Mouse (Mus musculus) left cerebral cortex, postnatal 10 days (tissue): ENCODE results near the gene Gm17416. TPM values are rescaled to one million over a fixed set of nuclear protein-coding genes. Genes with fewer than 3 reads are reported as not detected.

Source experiments
- DNase-seq, 2 experiments: peaks; one replicate each; pipeline ENCODE4 v3.0.0; 2021 to 2022; ENCODE audit warnings: low spot score in 2 of 2, mixed read lengths in 1 of 2; ENCODE audit errors: extremely low spot score in 1 of 2
- intact Hi-C: fragments of 180-260 bp; cut with DNase I; formaldehyde crosslinking; loops from one replicate; pipeline ENCODE4 v1.15.1; 2025
- total RNA-seq, 2 experiments: library from RNA; stranded (reverse); gene quantifications; 2 replicates each; pipeline ENCODE4 v1.2.3; 2021

Gene Gm17416
- total RNA-seq = not detected

- intact Hi-C loops = no loop called here
- DNase-seq = no peak
Observed at GRCm38 (mm10) chr2:152569038-152569437, at the start of gene Gm17416. TSS of gene Gm17416 (plus strand) at chr2:152569338.

DNA sequence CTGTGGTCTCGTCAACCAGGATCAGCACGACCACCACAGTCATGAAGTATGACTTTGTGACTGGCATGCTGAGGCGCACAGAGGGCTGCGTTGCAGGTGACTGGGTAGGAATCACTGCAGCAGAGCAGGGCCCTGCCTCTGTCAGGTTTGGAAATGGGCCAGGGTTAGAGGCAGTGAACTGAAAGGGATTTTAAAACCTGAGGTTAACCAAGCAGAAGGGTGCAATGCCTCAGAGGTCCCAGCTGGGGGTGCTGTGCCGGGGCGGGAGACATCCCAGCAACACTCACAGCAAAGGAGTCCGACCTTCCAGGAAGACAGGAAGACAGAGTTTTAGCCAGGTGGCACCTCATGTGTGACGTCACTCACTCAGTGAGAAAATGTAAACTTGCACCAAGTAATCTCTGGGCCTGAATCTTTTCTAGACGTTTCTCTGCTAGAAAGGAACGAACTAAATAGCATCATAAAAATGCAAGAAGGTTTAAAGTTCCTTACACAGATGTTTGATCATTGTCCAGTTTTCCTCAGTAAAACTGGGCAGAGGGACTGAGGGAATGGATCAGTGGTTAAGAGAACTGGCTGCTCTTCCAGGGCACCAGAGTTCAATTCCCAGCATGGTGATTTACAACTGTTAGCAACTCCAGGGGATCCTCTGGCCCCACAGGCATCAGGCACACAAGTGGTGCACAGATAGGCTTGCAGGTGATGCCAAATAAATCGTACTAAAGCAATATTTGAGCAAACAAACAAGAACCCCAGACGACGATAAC is 29.0 kb upstream of the Gm17416 start, which contains the start of gene Defb29:
Gene Defb29, minus strand, starts transcription at position 155 of the 767 bp plus-strand sequence.
- intact Hi-C loops = loop anchor here (5.0 to 10.0 kb wide), 2 partner anchors 68 to 145 kb away; partner anchors contain the start of gene Sox12
- DNase-seq = no peak

DNA sequence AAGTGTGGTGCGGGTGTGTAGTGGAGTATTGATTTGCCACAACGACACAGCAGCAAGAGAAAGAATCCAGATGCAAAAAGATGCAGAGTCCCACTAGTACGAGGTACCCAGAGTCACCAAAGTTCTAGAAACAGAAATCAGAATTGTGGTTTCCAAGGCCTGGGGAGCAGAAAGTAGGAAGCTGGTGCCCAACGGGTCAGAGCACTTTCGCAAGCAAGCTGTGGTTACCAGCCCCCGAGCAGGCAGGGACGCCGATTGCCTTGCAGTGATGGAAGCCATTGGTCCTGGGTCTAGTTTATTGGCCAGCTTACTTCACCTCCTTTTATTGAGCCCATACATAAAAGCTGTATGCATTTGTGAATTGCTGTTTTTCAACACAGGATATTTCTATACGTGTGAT is 27.2 kb upstream of the Gm17416 start:
- intact Hi-C loops = loop anchor here (5.0 to 10.0 kb wide), 2 partner anchors 70 to 147 kb away; partner anchors contain the start of gene Sox12
- no peak for DNase-seq

DNA sequence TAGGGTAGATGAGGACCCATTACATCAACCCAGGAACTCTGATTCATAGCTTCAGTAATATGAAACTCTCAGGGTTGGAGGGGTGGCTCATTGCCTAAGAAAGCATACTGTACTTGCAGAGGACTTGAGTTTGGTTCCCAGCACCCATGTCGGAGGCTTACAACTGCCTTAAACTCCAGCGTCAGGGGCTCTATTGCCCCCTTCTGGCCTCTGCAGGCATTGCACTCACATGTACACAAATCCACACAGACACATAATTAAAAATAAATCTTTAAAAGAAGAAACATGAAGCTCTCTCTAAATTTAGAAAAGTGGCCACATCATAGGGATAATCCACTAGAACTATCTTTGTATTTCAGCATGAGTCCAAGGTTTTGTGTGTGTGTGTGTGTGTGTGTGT is 26.2 kb upstream of the Gm17416 start:
- intact Hi-C loops = loop anchor here (5.0 to 10.0 kb wide), 2 partner anchors 71 to 148 kb away; partner anchors contain the start of gene Sox12
- DNase-seq = no peak

- intact Hi-C loops = loop anchor here (5.0 to 10.0 kb wide), 2 partner anchors 71 to 149 kb away; partner anchors contain the start of gene Sox12
- no peak for DNase-seq
Observed at GRCm38 (mm10) chr2:152543478-152543877, 25.7 kb upstream of the Gm17416 start.

GRCm38 (mm10) chr2:152544691-152545090 is 24.4 kb upstream of the Gm17416 start:
- intact Hi-C loops = loop anchor here (5.0 to 10.0 kb wide), 2 partner anchors 72 to 150 kb away; partner anchors contain the start of gene Sox12
- peak; percentile 62 to 74 for DNase-seq

DNA sequence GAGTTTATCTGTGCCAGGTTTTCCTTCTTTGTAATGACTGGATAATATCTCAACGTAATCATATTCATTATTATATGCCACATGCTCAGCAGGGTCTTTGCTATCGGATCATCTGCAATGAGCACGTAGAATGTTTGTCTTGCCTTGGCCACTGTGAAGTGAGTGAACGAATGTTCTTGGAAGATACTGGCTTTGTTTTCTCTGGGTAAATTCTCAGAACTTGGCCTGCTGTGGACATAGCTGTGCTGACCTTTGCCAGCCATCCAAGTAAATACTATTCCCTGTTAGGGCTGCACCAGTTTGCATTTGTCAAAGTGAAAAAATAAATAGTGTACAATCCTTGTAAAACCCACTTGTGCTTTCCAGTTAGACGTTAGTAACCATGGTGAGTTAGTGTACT is 21.0 kb upstream of the Gm17416 start:
- no peak for DNase-seq
- intact Hi-C loops = loop anchor here (10.0 kb wide), 1 partner anchor 153 kb away; the partner anchor contains the start of gene Sox12

GRCm38 (mm10) chr2:152553774-152554423 is 15.2 kb upstream of the Gm17416 start:
- intact Hi-C loops = no loop called here
- DNase-seq = peak; percentile 45 to 65

GRCm38 (mm10) chr2:152556655-152557054 is 12.5 kb upstream of the Gm17416 start:
- no peak for DNase-seq
- intact Hi-C loops = no loop called here

DNA sequence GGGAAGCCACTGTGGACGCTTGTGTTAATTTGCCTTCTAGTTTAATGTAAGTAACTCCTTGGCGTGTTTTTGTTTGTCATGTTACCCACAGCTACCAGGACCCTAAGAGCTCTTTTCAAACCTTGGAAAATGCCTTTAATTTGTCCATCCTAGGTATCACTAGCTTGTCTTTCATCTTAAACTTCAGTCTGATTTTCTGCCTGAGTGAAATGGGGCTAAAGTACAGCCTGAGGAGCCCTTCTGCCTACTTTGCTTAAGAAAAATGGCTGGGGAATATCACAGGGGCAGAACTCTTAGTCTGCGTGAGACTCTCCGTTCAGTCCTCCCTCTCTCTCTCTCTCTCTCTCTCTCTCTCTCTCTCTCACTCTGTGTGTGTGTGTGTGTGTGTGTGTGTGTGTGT is 743 bp downstream of the Gm17416 start:
- no peak for DNase-seq
- intact Hi-C loops = no loop called here

GRCm38 (mm10) chr2:152570313-152570712 is 1.2 kb downstream of the Gm17416 start:
- DNase-seq = no peak
- intact Hi-C loops = no loop called here

DNA sequence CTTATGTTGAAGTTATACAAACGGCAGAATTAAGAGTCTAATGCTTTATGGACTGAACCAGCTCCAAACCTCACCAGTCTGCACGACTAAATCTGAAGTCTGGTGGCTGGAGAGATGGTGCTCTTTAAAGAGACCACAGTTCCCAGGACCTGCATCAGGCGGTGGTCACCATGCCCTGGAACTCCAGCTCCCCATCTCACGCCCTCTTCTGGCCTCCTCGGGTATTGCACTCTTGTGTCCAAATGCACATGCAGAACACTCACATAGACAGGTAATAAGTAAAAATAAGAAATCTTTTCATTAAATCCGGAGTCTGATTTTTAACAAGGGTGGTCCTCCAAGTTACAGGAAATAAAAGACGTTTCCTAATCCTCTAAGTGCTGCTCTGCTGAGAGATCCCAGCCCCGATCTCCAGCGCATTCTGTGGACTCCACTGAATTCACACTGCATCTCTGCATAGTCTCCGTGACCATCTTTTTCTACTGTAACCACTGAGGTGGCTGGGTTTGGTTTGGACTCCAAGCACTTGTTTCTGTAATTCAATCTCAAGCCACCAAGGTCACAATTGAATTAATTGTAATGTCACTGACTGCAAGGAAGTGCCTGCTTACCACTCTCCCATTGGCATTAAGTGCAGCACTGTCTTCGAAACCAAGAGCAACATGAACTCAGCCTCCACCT is 3.1 kb downstream of the Gm17416 start, which contains the start of gene Defb21:
Gene Defb21, plus strand, starts transcription at position 631 of the 681 bp plus-strand sequence.
- no peak for DNase-seq

DNA sequence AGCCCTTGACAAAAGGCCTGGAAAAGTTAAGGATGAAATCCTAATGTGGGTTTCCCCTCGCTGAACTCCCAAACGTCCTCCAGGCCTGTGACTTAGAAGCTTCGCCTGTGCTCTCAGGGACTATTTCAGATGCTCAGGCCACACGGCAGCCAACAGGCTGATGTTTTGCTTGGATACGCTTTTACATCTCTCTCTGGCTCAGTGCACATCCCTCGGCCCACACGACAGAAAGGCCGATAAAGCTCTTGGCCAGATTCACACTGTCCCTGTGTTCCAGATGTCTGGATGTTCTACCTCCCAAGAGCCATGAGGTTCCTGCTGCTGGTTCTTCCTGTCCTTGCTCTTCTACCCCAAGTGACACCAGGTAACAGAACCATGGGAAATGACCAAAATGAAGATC is 4.3 kb downstream of the Gm17416 start:
- DNase-seq = no peak
- intact Hi-C loops = no loop called here

More for the DNA sequence above, 3.1 kb downstream of the Gm17416 start, which contains the start of gene Defb21:
- intact Hi-C loops = no loop called here

- intact Hi-C loops = no loop called here
- no peak for DNase-seq
Observed at GRCm38 (mm10) chr2:152580107-152580506, 11.0 kb downstream of the Gm17416 start, which contains the start of gene Defb19. TSS of gene Defb19 (minus strand) at chr2:152580312.

DNA sequence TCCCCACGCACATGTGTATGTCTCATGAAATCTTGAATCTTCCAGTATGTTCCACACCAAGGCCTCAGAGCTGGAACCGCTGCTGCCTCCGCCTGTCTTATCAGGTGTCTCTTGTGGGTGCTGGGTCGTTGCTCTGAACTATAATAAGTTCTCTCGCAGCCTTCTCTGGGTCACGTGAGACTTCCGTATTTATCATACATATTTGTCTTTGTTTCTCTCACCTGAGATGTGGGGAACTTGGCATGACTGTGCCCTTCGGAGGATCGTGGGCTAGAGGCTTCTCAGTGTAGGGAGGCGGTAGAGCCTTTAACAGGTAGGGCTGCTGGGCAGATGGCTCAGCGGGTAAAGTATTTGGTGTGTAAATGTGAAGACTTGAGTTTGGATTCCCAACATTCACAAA is 11.5 kb downstream of the Gm17416 start:
- no peak for DNase-seq
- intact Hi-C loops = no loop called here

DNA sequence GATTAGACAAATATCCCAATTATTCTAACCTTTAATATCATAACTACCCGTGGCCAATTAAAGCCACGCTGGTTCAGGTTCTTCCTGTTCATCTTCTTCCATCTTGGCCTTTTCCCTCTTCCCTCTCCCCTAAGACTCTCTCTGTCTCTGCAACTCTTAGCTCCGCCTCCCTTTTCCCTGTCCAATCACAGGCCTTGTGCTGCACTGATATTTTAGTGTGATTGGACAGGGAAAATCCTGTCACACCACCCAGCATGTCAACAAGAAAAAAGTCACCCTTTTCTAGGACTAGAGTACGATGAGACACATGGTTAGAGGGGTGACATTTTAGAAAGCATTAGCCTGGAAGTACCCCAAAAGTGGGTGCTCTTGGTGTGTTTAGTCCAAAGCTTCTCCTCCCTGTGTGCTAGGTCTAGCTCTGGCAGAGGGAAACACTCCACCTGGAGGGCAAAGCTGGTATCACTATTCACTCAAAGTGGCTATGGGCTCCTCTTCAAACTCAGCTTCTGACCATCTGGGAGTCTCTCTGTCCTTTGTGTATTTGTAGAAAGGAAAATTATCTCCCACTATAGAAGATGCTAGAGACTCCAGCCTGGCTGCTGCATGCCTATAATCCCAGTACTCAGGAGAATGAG is 17.9 kb downstream of the Gm17416 start:
- intact Hi-C loops = no loop called here
- no peak for DNase-seq

DNA sequence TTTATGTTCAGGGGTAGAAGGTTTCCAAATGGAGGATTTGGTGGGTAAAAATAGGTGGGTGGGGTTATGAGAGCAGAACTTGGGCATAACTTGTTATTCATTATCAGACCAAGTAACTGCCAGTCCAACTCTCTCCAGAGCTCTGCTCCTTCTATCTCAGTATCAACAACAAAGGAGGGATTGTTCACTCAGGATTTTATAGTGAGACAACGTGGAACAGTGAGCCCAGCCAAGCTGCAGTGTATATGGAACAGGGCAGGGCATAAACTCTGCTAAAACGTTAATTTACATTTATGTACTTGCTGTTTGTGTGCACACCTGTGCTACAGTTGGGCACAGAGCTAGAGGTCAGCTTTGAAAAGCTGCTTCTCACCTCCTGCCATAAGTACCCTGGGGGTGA is 19.3 kb downstream of the Gm17416 start:
- intact Hi-C loops = no loop called here
- DNase-seq = no peak

DNA sequence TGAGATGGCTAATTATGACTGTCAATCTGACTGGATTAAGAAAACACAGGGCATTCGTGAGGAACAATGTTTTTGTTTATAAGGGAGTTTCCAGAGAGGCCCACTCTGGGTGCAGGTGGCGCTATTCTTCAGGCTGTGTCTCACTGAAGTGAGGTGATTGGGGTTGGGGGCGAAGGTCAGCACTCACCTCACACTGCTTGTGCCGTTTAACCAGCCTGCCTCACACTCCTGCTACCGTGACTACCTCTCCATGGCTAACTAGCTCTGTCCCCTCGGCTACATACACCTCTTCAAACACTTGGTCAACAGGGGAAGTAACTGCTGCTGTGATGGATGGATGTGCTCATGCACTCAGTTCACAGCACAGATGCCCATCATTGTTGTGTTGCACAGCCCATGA is 19.9 kb downstream of the Gm17416 start:
- no peak for DNase-seq
- intact Hi-C loops = no loop called here

- intact Hi-C loops = no loop called here
- DNase-seq = no peak
Observed at GRCm38 (mm10) chr2:152599299-152599698, 30.2 kb downstream of the Gm17416 start, which contains the start of gene Defb45. TSS of gene Defb45 (minus strand) at chr2:152599399.
